Mouse (Mus musculus): ENCODE data around the gene Cdh6.

GRCm38 (mm10) chr15:13057728-13058127, 115.7 kb downstream of the Cdh6 start:
- TF ChIP-seq CTCF (IDR thresholded peaks at IDR 0.05; ENCODE audit: low read depth) = no peak
- TF ChIP-seq EP300 (optimal IDR thresholded peaks at IDR 0.05) = no peak

All from stomach, postnatal 0 days (tissue).